Mouse (Mus musculus): ENCODE results near the gene Slc25a14. TPM values are rescaled to one million over a fixed set of nuclear protein-coding genes. Genes with fewer than 3 reads are reported as not detected.

Slc25a14 gene
- total RNA-seq, 2 experiments from 2014 or later, result 60.8 to 64.0 TPM

Small RNA genes lying within 50 kb of the gene (microRNA-seq; reads per million reads assigned to microRNA genes)
- gene Gm27828, result not detected

Other genes starting within 250 kb of the Slc25a14 start
- gene Elf4, start 160.3 kb upstream of the Slc25a14 start, total RNA-seq (2021), result 1 to 10 TPM in 1 of 2 experiments, under 1 TPM in 1; 0.99 to 1.1 TPM
- 10 to 100 TPM; 27.9 to 32.0 TPM for gene Aifm1, start 109.8 kb upstream of the Slc25a14 start, total RNA-seq (2021)
- 10 to 100 TPM; 38.6 to 41.3 TPM for gene Rab33a, start 104.1 kb upstream of the Slc25a14 start, total RNA-seq (2021)
- gene Zfp280c, start 28.9 kb upstream of the Slc25a14 start, total RNA-seq (2021), result 10 to 100 TPM; 19.8 to 23.4 TPM
- gene Gpr119, start 51.1 kb downstream of the Slc25a14 start, total RNA-seq (2021), result not detected
- 1 to 10 TPM; 5.0 to 5.3 TPM for gene Rbmx2, start 71.6 kb downstream of the Slc25a14 start, total RNA-seq (2021)

All from left cerebral cortex, postnatal 36 days (tissue).